Mouse (Mus musculus) mouse trophoblast stem cell (cell line): ENCODE measurements around the gene Sec22c.

Experiments
- in situ Hi-C, 2 experiments: fragments of 300-500 bp; cut with MseI, MboI; formaldehyde crosslinking; loops; 2 replicates in 1 of 2; 3 replicates in 1 of 2; pipeline ENCODE4 v1.15.1; 2025

The Sec22c gene

DNA sequence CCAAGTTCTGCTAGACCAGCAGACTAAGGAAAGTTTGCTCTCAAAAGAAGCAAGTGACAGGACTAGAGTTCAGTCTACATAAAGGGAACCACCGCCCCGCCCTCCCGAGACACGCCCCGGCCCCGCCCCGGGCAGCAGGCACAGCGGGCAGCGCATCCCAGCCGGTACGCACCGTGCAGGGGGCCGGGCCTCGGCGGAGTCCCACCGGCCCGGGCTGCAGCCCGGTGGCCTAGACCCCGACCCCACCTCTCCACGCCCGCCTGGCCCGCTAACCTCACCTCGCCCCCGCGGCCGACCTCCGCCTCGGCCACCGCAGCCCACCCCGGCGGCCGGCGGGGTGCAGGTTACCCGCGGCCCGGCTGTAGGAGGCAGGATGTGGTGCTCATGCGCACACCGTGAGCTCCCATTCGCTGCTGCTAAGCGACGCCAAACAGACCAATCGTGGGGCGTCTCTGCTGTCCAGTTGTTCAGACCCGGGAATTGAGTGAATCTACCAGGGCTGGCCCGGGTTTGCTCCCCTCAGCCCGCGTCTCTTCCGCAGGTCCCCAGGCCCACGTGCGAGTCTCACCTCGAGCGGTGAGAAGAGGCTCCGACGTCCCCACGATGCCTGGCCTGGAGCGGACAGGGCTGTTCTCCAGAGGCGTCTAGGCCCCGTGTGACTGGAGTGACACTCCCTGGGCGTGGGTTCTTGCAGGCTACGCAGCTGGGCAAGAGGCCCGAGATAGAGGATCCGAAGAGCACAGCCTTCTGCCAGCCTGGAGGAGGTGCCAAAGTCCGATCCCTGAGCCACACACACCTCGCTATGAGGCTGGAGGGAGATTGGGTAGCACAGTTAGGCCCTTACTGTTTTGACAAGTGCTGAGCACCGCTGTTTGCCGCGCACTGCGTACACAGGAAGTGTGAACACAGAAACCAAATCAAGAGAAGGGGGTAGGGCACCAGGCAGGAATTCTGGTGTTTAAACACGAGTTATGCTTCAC is at the start of gene Sec22c:
Gene Sec22c, minus strand, starts transcription at position 845 of the 980 bp plus-strand sequence.
- in situ Hi-C loops, result no loop called here

DNA sequence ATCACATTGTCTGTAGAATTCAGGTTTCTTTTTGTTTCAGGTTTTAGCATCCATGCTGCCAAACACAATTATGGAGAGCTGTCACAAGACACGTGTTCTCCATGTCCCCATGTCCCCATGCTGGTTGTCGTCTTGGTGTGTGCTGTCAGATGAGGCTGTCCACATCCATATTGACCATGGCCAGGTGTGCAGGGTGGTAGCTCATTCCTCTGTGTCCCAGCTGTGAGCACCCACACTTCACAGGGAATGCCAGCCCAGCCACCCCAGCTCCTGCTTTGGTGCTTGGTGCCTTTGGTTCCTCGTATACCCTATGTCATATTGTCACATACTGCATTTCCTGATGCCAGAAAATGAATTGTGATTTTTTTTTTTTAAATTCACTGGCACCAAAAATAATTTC is 49.3 kb upstream of the Sec22c start:
- in situ Hi-C loops, result no loop called here

DNA sequence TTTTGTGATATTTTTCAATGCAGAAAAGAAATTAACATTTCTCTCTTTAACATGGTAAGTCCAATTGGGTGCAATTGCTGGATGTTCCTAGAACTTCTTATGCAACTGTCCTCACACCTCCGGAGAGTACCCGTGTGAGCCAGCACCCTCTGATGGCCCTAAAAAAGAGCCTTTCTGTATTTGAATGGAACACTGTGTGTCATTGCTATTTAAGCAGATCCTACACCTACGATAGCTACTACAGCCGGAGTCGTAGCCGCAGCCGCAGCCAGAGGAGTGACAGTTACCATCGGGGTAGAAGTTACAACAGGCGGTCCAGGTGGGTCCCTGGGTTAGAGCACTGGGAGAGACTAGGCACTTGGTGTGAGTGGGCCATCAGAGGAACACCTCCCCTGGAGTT is 47.5 kb upstream of the Sec22c start:
- in situ Hi-C loops, result no loop called here

DNA sequence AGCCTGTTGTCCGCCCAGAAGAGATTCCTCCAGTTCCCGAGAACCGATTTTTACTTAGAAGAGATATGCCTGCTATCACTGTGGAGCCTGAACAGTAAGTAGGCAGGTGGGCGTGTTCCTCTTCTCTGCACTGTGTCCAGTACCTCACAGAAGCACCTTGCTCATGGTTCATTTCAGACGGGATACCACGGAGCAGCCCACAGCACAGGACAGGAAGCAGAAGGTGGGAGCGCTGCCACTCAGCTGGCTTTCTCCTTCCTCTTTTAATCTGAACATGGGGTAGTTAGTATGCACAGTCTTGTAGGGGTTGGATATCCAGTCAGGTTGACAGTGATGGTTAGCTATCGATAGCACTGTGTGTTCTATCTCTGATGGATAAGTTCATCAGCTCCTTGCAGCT is 38.8 kb upstream of the Sec22c start:
- in situ Hi-C loops, result no loop called here

DNA sequence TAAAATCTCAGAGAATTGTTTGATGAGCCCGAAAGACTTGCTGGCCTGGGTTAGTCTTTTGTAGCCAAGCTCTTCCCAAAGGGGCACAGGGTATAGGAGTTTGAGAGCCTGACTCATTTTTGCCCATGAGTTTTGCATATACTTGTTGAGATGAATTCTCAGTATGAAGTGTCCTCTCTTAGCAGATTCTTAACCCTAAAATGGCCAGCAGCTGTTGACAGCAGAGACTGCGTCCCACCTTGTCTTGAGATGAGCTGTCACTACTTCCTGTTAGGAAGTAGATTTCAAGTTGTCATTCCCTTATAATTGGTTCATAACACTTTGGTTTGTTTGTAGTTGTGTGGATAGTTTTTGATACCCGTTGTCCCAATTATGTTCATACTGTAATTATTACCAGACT is 35.9 kb upstream of the Sec22c start:
- in situ Hi-C loops, result no loop called here

DNA sequence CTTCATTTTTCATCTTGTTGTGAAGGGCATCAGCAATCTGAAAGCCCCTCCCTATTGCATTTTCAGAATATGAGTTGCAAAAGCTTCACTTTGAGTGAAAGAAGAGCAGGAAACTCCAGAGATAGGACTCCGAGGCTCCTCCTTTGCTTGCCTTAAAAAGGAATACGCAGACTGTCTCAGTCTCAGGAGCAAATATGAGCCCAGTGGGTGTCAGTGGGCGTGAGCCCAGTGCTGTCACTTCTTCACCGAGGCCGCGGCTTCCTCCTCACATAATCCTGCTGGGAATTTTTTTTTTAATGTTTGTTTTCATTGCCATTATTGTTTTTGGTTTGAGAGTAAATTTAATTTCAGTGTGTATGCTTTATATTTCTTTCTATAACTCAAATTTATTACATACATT is 35.2 kb upstream of the Sec22c start:
- in situ Hi-C loops, result no loop called here

DNA sequence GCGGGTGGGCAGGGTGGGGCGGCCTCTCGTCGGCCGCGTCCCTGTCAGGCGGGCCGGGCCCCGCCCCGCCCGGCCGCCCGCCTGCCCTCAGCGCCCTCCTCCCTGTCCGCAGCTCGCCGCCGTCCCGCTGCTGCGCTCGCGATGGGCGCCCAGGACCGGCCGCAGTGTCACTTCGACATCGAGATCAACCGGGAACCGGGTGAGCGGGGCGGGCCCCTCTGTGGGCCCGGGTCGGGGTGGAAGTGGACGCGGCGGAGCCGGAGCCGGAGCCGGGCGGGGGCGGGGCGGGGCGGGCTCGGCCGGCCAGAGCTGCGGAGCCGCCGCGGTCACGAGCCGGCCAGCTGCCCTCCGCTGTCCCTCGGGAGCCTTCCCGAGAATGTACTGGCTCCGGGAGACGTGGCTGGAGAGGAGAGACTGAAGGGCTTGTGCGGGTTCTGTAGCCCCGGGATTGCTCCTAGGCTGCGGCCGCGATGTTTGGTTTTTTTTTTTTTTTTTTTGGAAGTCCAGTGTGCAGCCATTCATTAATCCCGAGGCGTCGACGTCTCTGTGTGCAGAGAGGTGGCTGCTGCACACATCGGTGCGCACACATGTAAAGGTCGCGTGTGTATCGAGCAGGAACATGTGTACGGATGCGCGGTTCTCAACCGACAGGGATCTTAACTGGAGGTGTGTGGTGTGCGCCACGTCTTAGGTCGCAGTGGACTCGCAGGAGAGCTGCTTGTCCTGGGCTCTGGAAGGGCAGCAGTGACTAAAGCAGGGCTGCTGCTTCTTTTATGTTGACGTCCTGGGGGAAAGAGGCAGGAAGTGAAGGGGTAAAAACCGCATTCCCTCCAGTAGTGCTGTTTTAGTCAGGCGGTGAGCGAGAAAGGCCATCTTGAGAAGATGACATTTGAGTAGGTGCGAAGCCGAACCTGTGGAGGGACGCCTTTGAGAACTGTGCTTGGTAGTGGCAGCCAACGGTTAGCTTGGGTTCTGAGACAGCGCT is 14.3 kb upstream of the Sec22c start:
- in situ Hi-C loops, result no loop called here

DNA sequence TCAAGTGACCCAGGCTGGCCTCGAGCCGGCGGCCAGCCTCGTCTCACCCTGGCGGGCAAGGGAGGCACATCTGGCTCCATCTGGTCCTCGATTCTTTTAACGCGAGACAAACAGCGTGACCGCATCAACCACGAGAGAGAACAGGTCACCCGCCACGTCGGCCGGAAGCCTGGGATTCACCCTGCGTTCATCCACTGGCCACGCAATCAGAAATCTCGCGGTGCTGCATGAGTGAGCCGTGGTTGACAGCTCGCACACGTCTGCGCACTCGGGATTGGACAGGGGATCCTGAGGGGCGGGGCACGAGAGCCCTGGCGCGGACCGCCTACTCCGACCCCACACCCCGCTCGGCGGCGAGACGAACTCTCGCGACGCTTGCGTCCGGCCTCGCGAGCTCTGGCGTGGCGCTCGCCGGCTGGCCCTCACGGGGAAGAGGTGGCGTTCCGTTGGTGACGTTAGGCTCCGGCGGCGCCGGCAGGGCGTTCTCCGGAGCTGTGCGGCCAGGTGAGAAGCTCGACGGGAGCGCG is 13.6 kb upstream of the Sec22c start, which contains the start of gene Nktr:
Gene Nktr, plus strand, starts transcription at position 378 of the 527 bp plus-strand sequence.
- in situ Hi-C loops, result no loop called here

DNA sequence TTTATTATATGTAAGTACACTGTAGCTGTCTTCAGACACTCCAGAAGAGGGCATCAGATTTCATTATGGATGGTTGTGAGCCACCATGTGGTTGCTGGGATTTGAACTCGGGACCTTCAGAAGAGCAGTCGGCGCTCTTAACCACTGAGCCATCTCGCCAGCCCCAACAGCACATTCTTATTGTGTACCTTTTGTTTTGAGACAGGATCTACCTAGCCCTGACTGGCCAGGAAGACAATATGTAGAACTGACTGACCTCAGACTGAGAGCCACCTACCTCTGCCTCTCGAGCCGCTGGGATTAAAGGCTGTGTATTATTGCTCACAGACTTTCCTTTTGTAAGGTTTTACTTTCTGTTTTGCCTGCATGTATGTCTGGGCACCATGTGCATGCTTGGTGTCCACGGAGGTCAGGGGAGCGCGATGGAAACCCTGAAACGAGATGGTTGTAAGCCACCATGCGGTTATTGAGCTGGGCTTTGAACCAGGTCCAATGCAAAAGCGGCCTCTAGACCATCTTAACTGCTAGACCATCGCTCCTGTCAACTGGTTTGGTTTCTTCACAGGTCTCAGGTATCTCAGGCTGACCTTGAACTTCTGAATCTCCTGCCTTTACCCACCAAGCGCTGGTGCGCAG is 12.9 kb upstream of the Sec22c start:
- in situ Hi-C loops, result no loop called here

DNA sequence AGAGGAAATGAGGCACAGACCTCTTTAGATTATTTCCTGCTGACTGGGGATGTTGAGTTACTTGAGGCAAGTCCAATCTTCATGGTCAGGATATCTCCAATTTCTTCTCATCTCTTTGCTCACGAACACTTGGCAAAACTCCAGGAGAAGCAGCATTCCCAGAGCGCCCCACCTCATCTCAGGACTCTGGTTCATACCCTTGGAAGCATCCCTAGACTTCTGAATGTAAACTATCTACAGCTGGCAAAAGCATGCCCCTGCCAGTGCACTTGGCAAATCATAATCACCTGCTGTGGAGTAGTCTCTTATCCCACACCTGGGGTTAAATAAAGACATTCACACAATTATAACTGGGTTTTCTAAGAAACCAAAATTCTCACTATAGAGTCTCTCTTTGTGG is 11.8 kb upstream of the Sec22c start:
- in situ Hi-C loops, result no loop called here

DNA sequence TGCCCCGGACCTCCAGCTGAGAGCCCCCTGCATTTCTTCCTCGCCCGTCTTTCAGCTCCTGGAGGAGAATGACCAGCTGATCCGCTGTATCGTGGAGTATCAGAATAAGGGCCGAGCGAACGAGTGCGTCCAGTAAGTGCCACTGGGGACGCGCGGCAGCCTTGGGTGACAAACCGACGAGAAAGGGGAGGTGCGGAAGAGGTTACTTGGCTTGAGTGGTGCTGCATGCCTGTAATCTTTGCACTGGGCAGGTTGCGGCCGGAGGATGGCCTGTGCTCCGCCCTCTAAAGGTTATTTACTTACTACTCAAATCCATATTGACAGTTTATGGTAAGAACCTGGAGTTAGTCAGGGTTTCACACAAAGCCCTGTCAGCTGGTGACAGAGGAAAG is 5.3 kb upstream of the Sec22c start:
- in situ Hi-C loops, result no loop called here

DNA sequence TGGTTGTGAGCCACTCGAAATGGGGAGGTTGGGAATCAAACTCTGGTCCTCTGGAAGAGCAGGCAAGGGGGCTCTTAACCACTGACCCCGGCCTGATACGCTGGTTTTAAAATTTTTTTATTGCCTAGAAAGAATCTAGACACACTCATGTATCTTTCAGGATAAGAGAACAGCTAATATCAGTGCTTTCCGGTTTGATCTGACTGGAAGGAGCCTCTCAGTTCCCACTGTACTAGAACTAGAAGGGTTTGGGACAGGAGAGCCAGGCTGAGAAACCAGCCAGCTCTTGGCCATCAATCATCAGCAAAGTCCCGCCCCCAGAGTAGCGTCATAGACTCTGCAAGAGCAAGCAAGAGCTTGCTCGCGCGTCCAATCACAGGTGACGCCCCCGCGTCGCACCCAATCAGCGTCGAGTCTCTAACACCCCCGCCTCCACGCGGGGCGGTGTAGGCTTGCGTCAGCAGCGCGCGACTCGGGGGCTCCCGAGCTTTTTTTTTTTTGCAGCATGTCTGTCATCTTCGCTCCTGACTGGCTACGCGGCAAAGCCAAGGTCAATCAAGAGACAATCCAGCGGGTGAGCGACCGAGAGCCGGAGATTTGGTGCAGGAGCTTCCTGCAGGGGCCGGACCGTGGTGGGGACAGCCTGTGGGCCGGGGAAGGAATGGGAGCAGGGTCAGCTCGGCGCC is 4.8 kb upstream of the Sec22c start, which contains the start of gene Ss18l2:
Gene Ss18l2, plus strand, starts transcription at position 432 of the 686 bp plus-strand sequence.
- in situ Hi-C loops, result no loop called here

DNA sequence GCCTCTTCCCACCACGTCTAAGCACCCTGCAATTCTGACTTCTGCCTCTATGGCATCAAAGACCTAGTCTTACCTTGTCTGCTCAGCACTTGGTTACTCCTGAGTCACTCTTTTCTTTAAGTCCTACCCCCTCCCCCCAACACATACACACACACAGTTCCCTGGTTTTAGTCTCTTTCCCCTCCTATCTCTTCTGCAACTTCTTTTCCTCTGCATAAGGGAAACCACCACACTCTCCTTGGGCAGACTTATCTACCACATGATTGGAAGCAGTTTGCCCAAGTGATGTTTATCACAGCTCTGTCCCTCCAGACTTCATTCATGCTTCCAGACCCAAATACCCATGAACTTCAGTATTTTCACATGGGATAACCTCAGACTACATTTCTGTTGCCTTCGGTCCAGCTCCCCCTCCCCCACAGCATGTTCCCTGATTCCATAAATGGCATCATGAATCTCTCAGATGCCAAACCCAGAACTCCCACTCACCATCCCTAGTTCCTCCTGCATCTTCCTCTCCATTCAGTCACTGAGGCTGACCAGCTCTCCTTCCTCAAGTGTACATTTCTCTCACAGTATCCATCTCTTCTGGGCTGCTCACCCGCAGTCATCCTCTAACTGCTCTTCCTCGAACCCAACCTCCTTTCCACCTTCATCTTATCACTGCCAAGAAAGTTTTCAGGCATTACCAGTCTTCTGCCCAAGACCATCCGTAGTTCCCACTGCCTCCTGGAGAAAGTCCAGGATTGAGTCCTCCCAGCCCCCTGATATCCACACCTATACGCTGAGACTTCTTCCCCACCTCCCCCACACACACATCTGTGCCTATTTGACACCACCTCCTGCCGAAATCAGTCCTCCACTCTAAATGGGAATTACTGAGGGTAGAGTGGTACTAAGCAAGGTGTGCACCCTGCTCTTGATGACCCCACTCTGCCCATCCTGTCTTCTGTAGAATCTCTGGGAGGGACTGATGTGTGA is 3.5 kb upstream of the Sec22c start:
- in situ Hi-C loops, result no loop called here

DNA sequence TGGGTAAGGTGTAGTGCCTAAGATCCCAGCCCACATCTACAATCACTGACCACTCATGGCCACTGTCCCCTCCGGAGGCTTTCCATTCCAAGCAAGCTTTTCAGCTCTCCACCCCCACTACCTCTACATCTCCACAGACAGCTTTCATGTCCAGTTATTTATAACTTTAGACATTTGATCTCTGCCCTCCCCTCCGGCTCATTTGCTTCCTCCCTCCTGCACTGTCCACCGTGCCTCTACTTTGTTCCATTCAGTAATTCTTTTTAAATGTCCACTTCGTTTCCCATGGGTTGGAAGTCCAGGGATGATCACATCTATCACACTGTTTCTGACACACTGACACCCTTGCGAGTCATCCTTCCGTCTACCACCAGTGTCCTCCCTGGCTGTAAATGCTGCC is 2.5 kb upstream of the Sec22c start:
- in situ Hi-C loops, result no loop called here

DNA sequence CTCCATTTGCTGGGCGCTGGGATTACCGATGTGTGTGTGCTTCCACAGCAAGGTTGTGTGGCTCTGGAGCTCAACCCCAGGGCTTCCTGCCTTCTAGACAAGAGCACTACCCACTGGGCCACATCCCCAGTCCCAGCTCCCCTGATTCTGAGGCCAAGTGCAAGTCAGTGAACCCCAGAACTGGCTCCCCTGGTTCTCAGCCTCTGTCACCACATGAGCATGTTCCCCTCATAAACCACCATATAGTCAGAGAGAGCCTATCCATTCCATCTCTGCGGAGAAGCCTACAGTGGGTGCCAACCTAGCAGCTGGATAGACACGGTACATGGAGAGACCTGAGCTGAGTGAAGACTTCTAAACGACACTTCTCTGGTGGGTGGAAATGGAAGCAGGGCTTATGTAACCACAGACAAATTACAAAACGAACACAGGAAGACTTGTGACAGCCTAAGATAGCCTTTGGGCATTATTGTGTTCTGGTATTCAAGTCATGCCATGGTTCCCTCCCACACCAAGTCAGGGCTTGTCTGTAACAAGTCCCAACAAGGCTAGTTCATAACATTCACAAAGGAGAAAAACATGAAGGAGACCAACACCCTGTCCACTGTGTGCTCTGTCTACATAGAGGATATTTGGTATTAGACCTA is 862 bp upstream of the Sec22c start:
- in situ Hi-C loops, result no loop called here

DNA sequence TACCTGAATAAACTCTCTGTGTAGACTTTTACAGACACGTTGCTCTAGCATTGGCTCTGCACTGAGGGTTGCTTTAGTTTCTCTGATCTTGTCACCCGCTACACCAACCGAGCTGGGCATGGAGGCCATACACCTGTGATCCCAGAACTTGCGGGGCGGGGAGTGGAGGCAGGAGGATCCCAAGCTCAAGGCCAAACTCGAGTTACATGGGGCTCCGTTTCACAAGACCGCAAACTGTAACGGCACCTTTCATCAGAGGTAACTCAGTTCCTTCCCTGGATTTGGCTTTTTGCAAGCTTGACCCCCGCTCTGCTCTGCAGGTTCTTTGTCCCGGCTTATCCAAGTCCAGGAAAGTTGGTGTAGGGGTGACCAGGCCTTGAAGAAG is 1.0 kb downstream of the Sec22c start:
- in situ Hi-C loops, result no loop called here

DNA sequence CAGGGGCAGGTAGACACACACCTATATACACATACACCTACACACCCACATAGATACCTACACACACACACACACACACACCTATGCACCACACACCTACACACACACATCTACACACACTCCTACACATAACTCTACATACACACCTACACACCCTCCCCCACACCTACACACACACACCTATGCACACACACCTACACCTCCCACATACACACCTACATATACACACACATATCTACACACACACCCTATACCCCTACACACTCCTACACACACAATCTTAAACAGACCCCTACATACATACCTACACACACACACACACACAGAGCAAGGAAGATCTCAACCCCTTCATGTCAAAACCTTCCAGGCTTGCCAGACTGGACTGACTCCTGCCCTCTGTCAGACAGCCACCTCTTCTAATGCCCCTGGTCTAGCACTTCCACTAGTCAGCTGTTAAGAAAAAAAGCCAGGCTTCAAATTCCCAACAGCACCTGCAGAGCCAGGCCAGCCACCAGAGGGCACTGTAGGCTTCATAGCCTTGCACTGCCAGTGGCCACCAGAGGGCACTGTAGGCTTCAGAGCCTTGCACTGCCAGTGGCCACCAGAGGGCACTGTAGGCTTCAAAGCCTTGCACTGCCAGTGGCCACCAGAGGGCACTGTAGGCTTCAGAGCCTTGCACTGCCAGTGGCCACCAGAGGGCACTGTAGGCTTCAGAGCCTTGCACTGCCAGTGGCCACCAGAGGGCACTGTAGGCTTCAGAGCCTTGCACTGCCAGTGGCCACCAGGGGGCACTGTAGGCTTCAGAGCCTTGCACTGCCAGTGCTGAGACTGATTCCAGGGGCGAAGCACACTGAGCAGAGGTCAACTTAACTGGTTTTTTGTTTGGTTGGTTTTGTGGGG is 7.9 kb downstream of the Sec22c start:
- in situ Hi-C loops, result no loop called here

DNA sequence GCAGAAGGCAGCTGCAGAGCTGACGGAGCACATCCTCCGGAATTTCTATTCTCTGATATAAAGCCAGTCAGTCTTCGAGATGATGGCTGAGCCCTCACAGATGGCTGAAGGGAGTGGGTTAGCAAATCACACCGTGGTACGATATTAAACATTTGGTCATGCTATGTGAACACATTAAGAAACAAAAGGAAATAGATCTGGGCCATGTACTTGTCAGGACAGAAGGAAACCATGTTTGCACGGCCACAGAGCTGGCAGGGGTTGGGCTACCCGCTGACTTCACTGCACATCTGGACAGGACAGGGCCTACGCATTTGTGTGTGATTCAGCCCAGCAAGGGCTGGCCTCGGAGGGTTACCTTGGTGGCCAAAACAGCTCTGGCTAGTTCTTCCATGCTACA is 8.7 kb downstream of the Sec22c start:
- in situ Hi-C loops, result no loop called here
